Mouse (Mus musculus) left cerebral cortex, postnatal 14 days (tissue): Measurements from ENCODE around the gene Usp17lc. TPM values are rescaled to one million over a fixed set of nuclear protein-coding genes. Genes with fewer than 3 reads are reported as not detected.
"Not testable (repeated sequence)": the region's sequence is repeated elsewhere in the genome, so short reads cannot be mapped to it uniquely, and the experiment has no call there.

Source experiments
- DNase-seq, 2 experiments: peaks; one replicate each; pipeline ENCODE4 v3.0.0; 2021 to 2022; ENCODE audit warnings: low spot score in 2 of 2, mixed read lengths in 1 of 2
- intact Hi-C: fragments of 180-260 bp; cut with DNase I; formaldehyde crosslinking; loops from one replicate; pipeline ENCODE4 v1.15.1; 2025
- long read RNA-seq, 2 experiments: library from polyadenylated mRNA; stranded (forward); transcript quantifications; one replicate each; pipeline ENCODE4 v2.0.0; 2021
- microRNA-seq, 2 experiments: library from miRNA; unstranded; fragments of <30 nt; microRNA quantifications; one replicate each; pipeline ENCODE4 v1.2.0; 2022
- total RNA-seq, 2 experiments: library from RNA; stranded (reverse); gene quantifications; 2 replicates each; pipeline ENCODE4 v1.2.3; 2021

The Usp17lc gene
- total RNA-seq = not detected
- long read RNA-seq, experiment 1 = 0 reads
- long read RNA-seq, experiment 2 = 0 reads

- DNase-seq, intact Hi-C loops: not testable (repeated sequence)
Observed at GRCm38 (mm10) chr7:103414772-103415171, at the start of gene Usp17lc. TSS of gene Usp17lc (plus strand) at chr7:103415072.

- no peak for DNase-seq
- intact Hi-C loops = no loop called here
Observed at GRCm38 (mm10) chr7:103386077-103386476, 28.8 kb upstream of the Usp17lc start, which contains the start of gene Olfr603. TSS of gene Olfr603 (minus strand) at chr7:103386177.

GRCm38 (mm10) chr7:103397758-103398157 lies 17.1 kb upstream of the Usp17lc start:
- DNase-seq = no peak
- intact Hi-C loops = no loop called here

GRCm38 (mm10) chr7:103398981-103399380 lies 15.9 kb upstream of the Usp17lc start:
- DNase-seq = no peak
- intact Hi-C loops = no loop called here

GRCm38 (mm10) chr7:103406521-103407055 lies 8.3 kb upstream of the Usp17lc start:
- intact Hi-C loops, DNase-seq: not testable (repeated sequence)

GRCm38 (mm10) chr7:103445339-103445738 lies 30.5 kb downstream of the Usp17lc start, which contains the start of gene Olfr605:
TSS of gene Olfr605 (minus strand) at chr7:103445439.
- intact Hi-C loops = no loop called here
- no peak for DNase-seq

GRCm38 (mm10) chr7:103448746-103449145 lies 33.9 kb downstream of the Usp17lc start, which contains the start of gene Olfr606:
TSS of gene Olfr606 (plus strand) at chr7:103449046.
- intact Hi-C loops = no loop called here
- DNase-seq = no peak

GRCm38 (mm10) chr7:103460590-103460989 lies 45.7 kb downstream of the Usp17lc start:
- intact Hi-C loops = no loop called here
- no peak for DNase-seq

Small RNAs within 50 kb of the gene (microRNA-seq; reads per million reads assigned to microRNA genes)
- 0 reads per million in 2 experiments for gene Gm25774

Other genes starting within 250 kb of the Usp17lc start
- not detected for gene Olfr591, start 236.7 kb upstream of the Usp17lc start, total RNA-seq
- not detected for gene Olfr592, start 230.3 kb upstream of the Usp17lc start, total RNA-seq
- not detected for gene Olfr593, start 203.2 kb upstream of the Usp17lc start, total RNA-seq
- not detected for gene Olfr594, start 198.1 kb upstream of the Usp17lc start, total RNA-seq
- not detected for gene Usp17ld, start 162.6 kb upstream of the Usp17lc start, total RNA-seq
- not detected for gene Olfr596, start 109.4 kb upstream of the Usp17lc start, total RNA-seq
- gene Olfr597, start 98.8 kb upstream of the Usp17lc start, total RNA-seq = not detected
- not detected for gene Olfr598, start 91.5 kb upstream of the Usp17lc start, total RNA-seq
- not detected for gene Olfr599, start 79.2 kb upstream of the Usp17lc start, total RNA-seq
- not detected for gene Olfr600, start 65.4 kb upstream of the Usp17lc start, total RNA-seq
- not detected for gene Olfr601, start 52.4 kb upstream of the Usp17lc start, total RNA-seq
- gene Olfr603, start 28.9 kb upstream of the Usp17lc start, total RNA-seq = not detected
- not detected for gene Olfr605, start 30.4 kb downstream of the Usp17lc start, total RNA-seq
- gene Olfr606, start 34.0 kb downstream of the Usp17lc start, total RNA-seq = not detected
- not detected for gene Olfr607, start 49.1 kb downstream of the Usp17lc start, total RNA-seq
- gene Olfr608, start 54.8 kb downstream of the Usp17lc start, total RNA-seq = not detected
- gene Olfr609, start 83.0 kb downstream of the Usp17lc start, total RNA-seq = not detected
- not detected for gene Olfr610, start 97.0 kb downstream of the Usp17lc start, total RNA-seq
- gene Olfr611, start 105.8 kb downstream of the Usp17lc start, total RNA-seq = not detected
- gene Olfr612, start 127.6 kb downstream of the Usp17lc start, total RNA-seq = not detected
- not detected for gene Olfr613, start 133.0 kb downstream of the Usp17lc start, total RNA-seq
- not detected for gene Olfr615, start 141.0 kb downstream of the Usp17lc start, total RNA-seq
- not detected for gene Olfr616, start 154.1 kb downstream of the Usp17lc start, total RNA-seq
- not detected for gene Olfr617, start 158.0 kb downstream of the Usp17lc start, total RNA-seq
- gene Olfr618, start 175.0 kb downstream of the Usp17lc start, total RNA-seq = not detected
- not detected for gene Olfr619, start 185.5 kb downstream of the Usp17lc start, total RNA-seq
- not detected for gene Olfr620, start 197.5 kb downstream of the Usp17lc start, total RNA-seq
- gene Olfr622, start 227.6 kb downstream of the Usp17lc start, total RNA-seq = not detected
- gene Olfr623, start 248.6 kb downstream of the Usp17lc start, total RNA-seq = not detected